Mouse (Mus musculus) adrenal gland (tissue): ENCODE data around the gene Klk1.

Source experiments
- intact Hi-C: fragments of 180-260 bp; cut with DNase I; formaldehyde crosslinking; loops from one replicate; pipeline ENCODE4 v1.15.1; 2025

Gene Klk1

GRCm38 (mm10) chr7:44253023-44253616 is 28.0 kb downstream of the Klk1 start:
- intact Hi-C loops = no loop called here

- intact Hi-C loops = no loop called here
Measured at GRCm38 (mm10) chr7:44254930-44255329, 29.8 kb downstream of the Klk1 start.

GRCm38 (mm10) chr7:44257278-44257677 is 32.1 kb downstream of the Klk1 start, which contains the start of gene Acp4:
Gene Acp4 (minus strand): TSS chr7:44257378.
- intact Hi-C loops = no loop called here

GRCm38 (mm10) chr7:44260410-44260809 is 35.2 kb downstream of the Klk1 start:
- intact Hi-C loops = loop anchor here (5.0 kb wide), 2 partner anchors 57 to 227 kb away; no protein-coding TSS in a partner anchor

- intact Hi-C loops = loop anchor here (5.0 kb wide), 2 partner anchors 56 to 226 kb away; no protein-coding TSS in a partner anchor
Measured at GRCm38 (mm10) chr7:44261147-44261546, 36.0 kb downstream of the Klk1 start, which contains the start of gene Gm15517. Gene Gm15517 (plus strand): TSS chr7:44261447.

- intact Hi-C loops = loop anchor here (2.0 to 5.0 kb wide), 3 partner anchors 54 to 224 kb away; no protein-coding TSS in a partner anchor
Measured at GRCm38 (mm10) chr7:44262791-44263643, 37.9 kb downstream of the Klk1 start.

GRCm38 (mm10) chr7:44268117-44268516 is 43.0 kb downstream of the Klk1 start:
- intact Hi-C loops = no loop called here

- intact Hi-C loops = no loop called here
Measured at GRCm38 (mm10) chr7:44269397-44269796, 44.2 kb downstream of the Klk1 start.

GRCm38 (mm10) chr7:44271309-44271708 is 46.1 kb downstream of the Klk1 start:
- intact Hi-C loops = no loop called here

- intact Hi-C loops = no loop called here
Measured at GRCm38 (mm10) chr7:44272546-44272945, 47.4 kb downstream of the Klk1 start.

GRCm38 (mm10) chr7:44273446-44273845 is 48.3 kb downstream of the Klk1 start:
- intact Hi-C loops = no loop called here

GRCm38 (mm10) chr7:44274096-44274495 is 48.9 kb downstream of the Klk1 start:
- intact Hi-C loops = no loop called here

- intact Hi-C loops = no loop called here
Measured at GRCm38 (mm10) chr7:44275546-44275945, 50.4 kb downstream of the Klk1 start.

- intact Hi-C loops = no loop called here
Measured at GRCm38 (mm10) chr7:44276461-44277249, 51.5 kb downstream of the Klk1 start.

- intact Hi-C loops = no loop called here
Measured at GRCm38 (mm10) chr7:44277250-44277622, 52.1 kb downstream of the Klk1 start.
